Mouse (Mus musculus): ENCODE data around the gene Acsl5. TPM values are rescaled to one million over a fixed set of nuclear protein-coding genes. Genes with fewer than 3 reads are reported as not detected.

Acsl5 gene
- polyA plus RNA-seq, 1 experiment from 2014 or later = 116 TPM

GRCm38 (mm10) chr19:55218192-55218739, 33.5 kb upstream of the Acsl5 start:
- 3% methylated on average over 20 of the region's 20 CpGs for WGBS (ENCODE audit: insufficient replicate concordance)
- peak overlapping the region; percentile 96 for H3K27ac ChIP-seq
- peak overlapping the region; percentile 85 for H3K4me2 ChIP-seq

GRCm38 (mm10) chr19:55218741-55219221, 33.0 kb upstream of the Acsl5 start:
- DNase-seq (peak; percentile 86), ATAC-seq (ENCODE audit: low read depth) (peak; percentile 98)
- H3K27ac ChIP-seq = peak overlapping the region; percentile 96
- H3K36me3 ChIP-seq = no peaks in the 10 kb centered on the region
- H3K4me1 ChIP-seq (replicated peaks) = peaks cover 45% of the 10 kb centered on the region
- H3K9ac ChIP-seq = peak overlapping the region; percentile 70
- H3K9me3 ChIP-seq (replicated peaks) = no peaks in the 10 kb centered on the region
- peaks cover 15% of the 10 kb centered on the region; the same call in 1 of the 2 replicates for H3K27me3 ChIP-seq
- 6% methylated on average over 12 of the region's 12 CpGs for WGBS (ENCODE audit: insufficient replicate concordance)
- H3K4me3 ChIP-seq (replicated peaks) = peak overlapping the region; percentile 61
- H3K4me2 ChIP-seq = peak overlapping the region; percentile 85

More at GRCm38 (mm10) chr19:55218192-55218739, 33.5 kb upstream of the Acsl5 start:
- DNase-seq = peak; percentile 80
- H3K27me3 ChIP-seq = peaks cover 11% of the 10 kb centered on the region; the same call in 1 of the 2 replicates
- H3K9me3 ChIP-seq (replicated peaks) = no peaks in the 10 kb centered on the region
- peak overlapping the region; percentile 70 for H3K9ac ChIP-seq
- peak; percentile 62 for ATAC-seq (ENCODE audit: low read depth)
- H3K4me3 ChIP-seq (replicated peaks) = peak overlapping the region; percentile 61
- peaks cover 45% of the 10 kb centered on the region for H3K4me1 ChIP-seq (replicated peaks)
- no peaks in the 10 kb centered on the region for H3K36me3 ChIP-seq

- H3K4me2 ChIP-seq = peak overlapping the region; percentile 85
- H3K9ac ChIP-seq = peak overlapping the region; percentile 70
- peaks cover 45% of the 10 kb centered on the region for H3K4me1 ChIP-seq (replicated peaks)
- H3K36me3 ChIP-seq = no peaks in the 10 kb centered on the region
- peak overlapping the region; percentile 61 for H3K4me3 ChIP-seq (replicated peaks)
- DNase-seq (no peak), ATAC-seq (ENCODE audit: low read depth) (peak; percentile 39)
- no peaks in the 10 kb centered on the region for H3K9me3 ChIP-seq (replicated peaks)
- 43% methylated on average over 8 of the region's 8 CpGs for WGBS (ENCODE audit: insufficient replicate concordance)
- H3K27me3 ChIP-seq = peaks cover 15% of the 10 kb centered on the region; the same call in 1 of the 2 replicates
- peak overlapping the region; percentile 96 for H3K27ac ChIP-seq
Measured at GRCm38 (mm10) chr19:55219359-55219758, 32.4 kb upstream of the Acsl5 start.

DNA sequence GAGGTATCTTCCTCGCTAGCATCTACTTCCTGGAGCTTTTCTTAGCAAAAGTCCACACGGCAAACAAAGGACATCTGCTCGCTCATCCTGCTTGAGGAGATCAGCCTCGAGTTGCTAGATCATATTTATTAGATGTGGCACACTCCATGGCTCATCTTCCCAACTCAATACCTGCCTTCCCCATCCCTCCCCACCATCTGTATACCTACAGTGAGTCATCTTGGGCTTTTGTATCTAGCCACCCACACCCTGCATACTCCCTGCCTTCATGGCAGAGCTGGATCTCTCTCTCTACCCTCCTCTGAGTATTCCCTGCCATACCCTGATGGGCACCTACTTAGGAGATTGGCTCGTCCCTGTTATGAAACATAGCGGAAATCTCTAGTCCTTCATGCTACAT, 30.5 kb upstream of the Acsl5 start:
- no peak for DNase-seq
- Histone ChIP-seq H3K4me2 (no peak overlapping the region), H3K27me3 (peaks cover 15% of the 10 kb centered on the region; the same call in 1 of the 2 replicates), H3K4me3 (replicated peaks) (no peak overlapping the region), H3K9ac (no peak overlapping the region), H3K4me1 (replicated peaks) (peaks cover 45% of the 10 kb centered on the region), H3K27ac (peak overlapping the region; percentile 96; the same call in 1 of the 2 replicates), H3K9me3 (replicated peaks) (no peaks in the 10 kb centered on the region), H3K36me3 (no peaks in the 10 kb centered on the region)
- 67% methylated on average over 6 of the region's 6 CpGs for WGBS (ENCODE audit: insufficient replicate concordance)
- ATAC-seq (ENCODE audit: low read depth) = no peak

DNA sequence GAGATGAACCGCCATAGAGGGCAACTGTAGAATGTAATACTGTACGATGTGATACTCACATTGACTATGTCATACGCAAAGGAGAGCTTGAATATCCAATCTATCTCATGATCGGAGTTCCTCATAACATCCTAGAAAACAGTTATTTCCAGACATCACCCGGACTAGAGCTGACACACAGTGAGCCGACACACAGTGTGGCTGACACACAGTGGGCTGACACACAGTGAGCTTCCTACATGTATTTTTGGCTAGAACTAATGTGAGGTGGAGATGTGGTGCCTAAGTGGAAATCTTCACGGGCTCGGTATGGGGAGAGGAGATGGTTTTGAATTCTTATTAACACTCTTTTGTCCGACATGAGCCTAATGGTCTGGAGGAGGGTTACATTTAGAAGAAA, 29.5 kb upstream of the Acsl5 start:
- no peak overlapping the region for H3K4me2 ChIP-seq
- ATAC-seq (ENCODE audit: low read depth) = no peak
- 89% methylated on average over 9 of the region's 9 CpGs for WGBS (ENCODE audit: insufficient replicate concordance)
- peaks cover 15% of the 10 kb centered on the region; the same call in 1 of the 2 replicates for H3K27me3 ChIP-seq
- no peaks in the 10 kb centered on the region for H3K36me3 ChIP-seq
- no peak overlapping the region for H3K9ac ChIP-seq
- H3K4me3 ChIP-seq (replicated peaks) = no peak overlapping the region
- no peaks in the 10 kb centered on the region for H3K9me3 ChIP-seq (replicated peaks)
- H3K4me1 ChIP-seq (replicated peaks) = peaks cover 42% of the 10 kb centered on the region
- no peak overlapping the region for H3K27ac ChIP-seq
- no peak for DNase-seq

DNA sequence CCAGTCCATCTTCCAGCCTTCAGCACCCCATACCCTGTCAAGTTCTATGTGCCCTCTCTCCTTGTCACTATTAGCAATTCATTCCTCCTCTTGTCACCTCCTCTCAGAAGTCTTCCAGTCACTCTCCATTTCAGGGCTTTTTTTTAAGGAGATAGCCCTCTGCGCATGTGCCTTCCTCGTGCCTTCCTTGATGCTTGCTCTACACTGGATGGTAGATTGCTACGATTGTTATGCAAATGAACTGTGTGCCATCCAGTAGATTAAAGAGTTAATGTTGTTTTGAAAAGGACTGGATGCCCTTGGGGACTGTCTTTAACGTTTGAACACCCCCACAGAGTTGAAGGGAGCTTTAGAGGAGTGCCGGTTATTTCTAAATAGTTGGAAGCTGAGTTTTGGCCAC, 25.1 kb upstream of the Acsl5 start:
- ATAC-seq (ENCODE audit: low read depth) (no peak), DNase-seq (no peak)
- Histone ChIP-seq H3K4me3 (replicated peaks) (no peak overlapping the region), H3K27ac (no peak overlapping the region), H3K9me3 (replicated peaks) (no peaks in the 10 kb centered on the region), H3K9ac (no peak overlapping the region), H3K27me3 (peaks cover 15% of the 10 kb centered on the region; the same call in 1 of the 2 replicates), H3K36me3 (no peaks in the 10 kb centered on the region), H3K4me2 (no peak overlapping the region), H3K4me1 (replicated peaks) (peaks cover 10% of the 10 kb centered on the region; the same call in 1 of the 2 replicates)
- WGBS (ENCODE audit: insufficient replicate concordance) = 64% methylated on average over 5 of the region's 5 CpGs

- Histone ChIP-seq H3K9ac (no peak overlapping the region), H3K9me3 (replicated peaks) (no peaks in the 10 kb centered on the region), H3K4me1 (replicated peaks) (peaks cover 15% of the 10 kb centered on the region; the same call in 1 of the 2 replicates), H3K4me2 (no peak overlapping the region), H3K27me3 (peaks cover 15% of the 10 kb centered on the region; the same call in 1 of the 2 replicates), H3K36me3 (no peaks in the 10 kb centered on the region), H3K27ac (no peak overlapping the region), H3K4me3 (replicated peaks) (no peak overlapping the region)
- ATAC-seq (ENCODE audit: low read depth) = no peak
- no peak for DNase-seq
- 64% methylated on average over 7 of the region's 7 CpGs for WGBS (ENCODE audit: insufficient replicate concordance)
Measured at GRCm38 (mm10) chr19:55227135-55227534, 24.6 kb upstream of the Acsl5 start.

- peak overlapping the region; percentile 12; the same call in 1 of the 2 replicates for H3K27ac ChIP-seq
- H3K36me3 ChIP-seq = no peaks in the 10 kb centered on the region
- H3K9me3 ChIP-seq (replicated peaks) = no peaks in the 10 kb centered on the region
- ATAC-seq (ENCODE audit: low read depth) (no peak), DNase-seq (no peak)
- 62% methylated on average over 10 of the region's 10 CpGs for WGBS (ENCODE audit: insufficient replicate concordance)
- H3K4me3 ChIP-seq (replicated peaks) = no peak overlapping the region
- H3K9ac ChIP-seq = no peak overlapping the region
- H3K27me3 ChIP-seq = no peaks in the 10 kb centered on the region
- H3K4me2 ChIP-seq = no peak overlapping the region
- peaks cover 30% of the 10 kb centered on the region for H3K4me1 ChIP-seq (replicated peaks)
Measured at GRCm38 (mm10) chr19:55231081-55231480, 20.7 kb upstream of the Acsl5 start.

GRCm38 (mm10) chr19:55232136-55232535, 19.6 kb upstream of the Acsl5 start:
- H3K27ac ChIP-seq = peak overlapping the region; percentile 53
- no peak overlapping the region for H3K9ac ChIP-seq
- no peaks in the 10 kb centered on the region for H3K27me3 ChIP-seq
- no peak overlapping the region for H3K4me3 ChIP-seq (replicated peaks)
- H3K9me3 ChIP-seq (replicated peaks) = no peaks in the 10 kb centered on the region
- WGBS (ENCODE audit: insufficient replicate concordance) = 52% methylated on average over 8 of the region's 8 CpGs
- H3K4me1 ChIP-seq (replicated peaks) = peaks cover 30% of the 10 kb centered on the region
- peak; percentile 62 for ATAC-seq (ENCODE audit: low read depth)
- DNase-seq = no peak
- H3K4me2 ChIP-seq = no peak overlapping the region
- no peaks in the 10 kb centered on the region for H3K36me3 ChIP-seq

DNA sequence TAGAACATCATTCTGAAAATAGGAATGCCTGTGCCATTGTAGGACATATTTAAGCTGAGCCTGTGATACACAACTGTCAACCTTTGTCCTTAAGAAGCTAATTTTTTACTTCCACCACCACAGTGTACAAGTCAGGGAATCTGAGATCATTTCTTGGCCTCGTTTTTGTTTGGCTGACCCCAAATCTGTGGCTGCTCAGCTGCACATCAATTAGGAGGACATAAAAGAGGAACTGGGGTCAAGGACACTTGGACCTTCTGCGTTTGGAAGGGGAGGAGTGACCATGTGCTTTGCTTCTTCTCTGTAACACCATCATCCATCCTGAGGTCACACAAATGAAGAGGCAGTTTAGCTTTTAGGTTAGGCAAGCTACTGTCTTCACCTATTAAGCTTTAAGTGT, 15.7 kb upstream of the Acsl5 start:
- Histone ChIP-seq H3K27me3 (peaks cover 7% of the 10 kb centered on the region), H3K9me3 (replicated peaks) (no peaks in the 10 kb centered on the region), H3K9ac (no peak overlapping the region), H3K4me2 (no peak overlapping the region), H3K36me3 (no peaks in the 10 kb centered on the region), H3K4me1 (replicated peaks) (peaks cover 23% of the 10 kb centered on the region), H3K27ac (no peak overlapping the region), H3K4me3 (replicated peaks) (no peak overlapping the region)
- DNase-seq (no peak), ATAC-seq (ENCODE audit: low read depth) (no peak)
- WGBS (ENCODE audit: insufficient replicate concordance) = 13% methylated on average over 2 of the region's 2 CpGs

GRCm38 (mm10) chr19:55236564-55236963, 15.2 kb upstream of the Acsl5 start:
- H3K4me2 ChIP-seq = no peak overlapping the region
- H3K9ac ChIP-seq = no peak overlapping the region
- H3K36me3 ChIP-seq = no peaks in the 10 kb centered on the region
- no peak overlapping the region for H3K27ac ChIP-seq
- DNase-seq = no peak
- ATAC-seq (ENCODE audit: low read depth) = no peak
- H3K27me3 ChIP-seq = peaks cover 7% of the 10 kb centered on the region
- H3K4me3 ChIP-seq (replicated peaks) = no peak overlapping the region
- H3K4me1 ChIP-seq (replicated peaks) = peaks cover 24% of the 10 kb centered on the region
- WGBS (ENCODE audit: insufficient replicate concordance) = 59% methylated on average over 5 of the region's 5 CpGs
- H3K9me3 ChIP-seq (replicated peaks) = no peaks in the 10 kb centered on the region

Data from liver, embryonic 13.5 days (tissue).